Mouse (Mus musculus): ENCODE measurements at regions not wholly inside any gene's neighbourhood (a gene's known extent, or its start where the extent isn't known, plus 50 kb on each side); places are given as distances from the start of the nearest gene placed in this dataset.

DNA sequence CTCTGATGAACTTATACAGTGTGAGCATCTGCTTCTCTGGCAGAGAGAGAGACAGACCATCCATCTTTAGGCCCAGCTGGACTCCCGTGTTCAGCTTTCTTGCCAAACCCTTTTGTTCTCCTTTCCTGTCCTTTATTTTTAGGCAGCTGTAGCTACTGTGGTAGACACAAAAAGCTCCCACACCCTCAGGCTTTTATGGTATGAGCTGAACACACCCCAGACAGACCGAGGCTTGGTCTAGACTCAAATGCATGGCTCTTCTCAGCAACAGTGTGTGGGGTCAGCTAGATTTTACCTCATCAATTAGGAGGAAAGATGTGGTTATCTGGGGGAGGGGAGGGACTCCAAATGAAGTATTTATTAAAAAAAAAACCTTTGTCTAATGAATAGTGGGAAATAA is 158.6 kb upstream of the Lnx1 start:
- TF ChIP-seq ZC3H11A (IDR thresholded peaks at IDR 0.05; ENCODE audit: borderline replicate concordance, low read depth, low read length) (no peak), CHD2 (IDR thresholded peaks at IDR 0.05; ENCODE audit: low read depth, low read length) (no peak), MAFK (IDR thresholded peaks at IDR 0.05; ENCODE audit: insufficient read depth, low read depth, low read length) (no peak), ZNF384 (IDR thresholded peaks at IDR 0.05; ENCODE audit: low read depth, low read length) (no peak), HCFC1 (IDR thresholded peaks at IDR 0.05; ENCODE audit: borderline replicate concordance, insufficient read depth, low read length) (no peak)
- H3K9me3 ChIP-seq (ENCODE audit: control insufficient read depth, insufficient read depth, low read depth, low read length): no peaks in the 10 kb centered on the region
- no peak overlapping the region for H3K9ac ChIP-seq (ENCODE audit: insufficient read depth, low read depth, low read length, poor library complexity, severe bottlenecking)
- peaks cover 0 to 2% of the 10 kb centered on the region in 2 experiments; a peak in 2 of 4 replicates for H3K4me1 ChIP-seq (ENCODE audit: control insufficient read depth in 2 of 2, insufficient read depth in 2 of 2, low read length in 2 of 2, poor library complexity in 1 of 2)
- no peak for DNase-seq (ENCODE audit: low read depth, low spot score)
- H3K4me3 ChIP-seq (ENCODE audit: insufficient read depth in 1 of 2, low read depth in 1 of 2, low read length in 2 of 2, poor library complexity in 1 of 2, severe bottlenecking in 1 of 2): no peak overlapping the region
- no peak overlapping the region for H3K27ac ChIP-seq (ENCODE audit: insufficient read depth, low read depth, low read length, poor library complexity, severe bottlenecking)
- in situ Hi-C loops (cut with MboI; ENCODE audit: low sequenced_read_pairs in 2 of 2, unreplicated experiment in 2 of 2): no loop called here
- H3K36me3 ChIP-seq (ENCODE audit: control insufficient read depth, insufficient read depth, low read length, poor library complexity, severe bottlenecking): no peaks in the 10 kb centered on the region

- in situ Hi-C loops (cut with MboI; ENCODE audit: low sequenced_read_pairs in 2 of 2, unreplicated experiment in 2 of 2): no loop called here
- no peaks in the 10 kb centered on the region for H3K9me3 ChIP-seq (ENCODE audit: control insufficient read depth, insufficient read depth, low read depth, low read length)
- no peak for DNase-seq (ENCODE audit: low read depth, low spot score)
These were observed 155.1 kb upstream of the Lnx1 start for GRCm38 (mm10) chr5:74857861-74858260.

GRCm38 (mm10) chr5:74857161-74857560 is 154.4 kb upstream of the Lnx1 start:
- Histone ChIP-seq H3K9ac (ENCODE audit: insufficient read depth, low read depth, low read length, poor library complexity, severe bottlenecking) (no peak overlapping the region), H3K36me3 (ENCODE audit: control insufficient read depth, insufficient read depth, low read length, poor library complexity, severe bottlenecking) (no peaks in the 10 kb centered on the region), H3K9me3 (ENCODE audit: control insufficient read depth, insufficient read depth, low read depth, low read length) (no peaks in the 10 kb centered on the region), H3K4me1 (ENCODE audit: control insufficient read depth in 2 of 2, insufficient read depth in 2 of 2, low read length in 2 of 2, poor library complexity in 1 of 2) (no peaks in the 10 kb centered on the region; a peak in 1 of 4 replicates), H3K27ac (ENCODE audit: insufficient read depth, low read depth, low read length, poor library complexity, severe bottlenecking) (no peak overlapping the region), H3K4me3 (ENCODE audit: insufficient read depth in 1 of 2, low read depth in 1 of 2, low read length in 2 of 2, poor library complexity in 1 of 2, severe bottlenecking in 1 of 2) (no peak overlapping the region)
- DNase-seq (ENCODE audit: low read depth, low spot score): no peak
- in situ Hi-C loops (cut with MboI; ENCODE audit: low sequenced_read_pairs in 2 of 2, unreplicated experiment in 2 of 2): no loop called here
- TF ChIP-seq MAFK (IDR thresholded peaks at IDR 0.05; ENCODE audit: insufficient read depth, low read depth, low read length) (no peak), ZNF384 (IDR thresholded peaks at IDR 0.05; ENCODE audit: low read depth, low read length) (no peak), ZC3H11A (IDR thresholded peaks at IDR 0.05; ENCODE audit: borderline replicate concordance, low read depth, low read length) (no peak), HCFC1 (IDR thresholded peaks at IDR 0.05; ENCODE audit: borderline replicate concordance, insufficient read depth, low read length) (no peak), CHD2 (IDR thresholded peaks at IDR 0.05; ENCODE audit: low read depth, low read length) (no peak)

More at GRCm38 (mm10) chr5:74857861-74858260, 155.1 kb upstream of the Lnx1 start:
- Histone ChIP-seq H3K4me3 (ENCODE audit: insufficient read depth in 1 of 2, low read depth in 1 of 2, low read length in 2 of 2, poor library complexity in 1 of 2, severe bottlenecking in 1 of 2) (no peak overlapping the region), H3K4me1 (ENCODE audit: control insufficient read depth in 2 of 2, insufficient read depth in 2 of 2, low read length in 2 of 2, poor library complexity in 1 of 2) (no peaks in the 10 kb centered on the region; a peak in 1 of 4 replicates), H3K36me3 (ENCODE audit: control insufficient read depth, insufficient read depth, low read length, poor library complexity, severe bottlenecking) (no peaks in the 10 kb centered on the region), H3K27ac (ENCODE audit: insufficient read depth, low read depth, low read length, poor library complexity, severe bottlenecking) (no peak overlapping the region), H3K9ac (ENCODE audit: insufficient read depth, low read depth, low read length, poor library complexity, severe bottlenecking) (no peak overlapping the region)
- TF ChIP-seq CHD2 (IDR thresholded peaks at IDR 0.05; ENCODE audit: low read depth, low read length) (no peak), ZC3H11A (IDR thresholded peaks at IDR 0.05; ENCODE audit: borderline replicate concordance, low read depth, low read length) (no peak), MAFK (IDR thresholded peaks at IDR 0.05; ENCODE audit: insufficient read depth, low read depth, low read length) (no peak), ZNF384 (IDR thresholded peaks at IDR 0.05; ENCODE audit: low read depth, low read length) (no peak), HCFC1 (IDR thresholded peaks at IDR 0.05; ENCODE audit: borderline replicate concordance, insufficient read depth, low read length) (no peak)

GRCm38 (mm10) chr5:74847824-74848223 is 145.1 kb upstream of the Lnx1 start:
- no peaks in the 10 kb centered on the region for H3K9me3 ChIP-seq (ENCODE audit: control insufficient read depth, insufficient read depth, low read depth, low read length)
- H3K4me3 ChIP-seq (ENCODE audit: insufficient read depth in 1 of 2, low read depth in 1 of 2, low read length in 2 of 2, poor library complexity in 1 of 2, severe bottlenecking in 1 of 2): no peak overlapping the region
- TF ChIP-seq CHD2 (IDR thresholded peaks at IDR 0.05; ENCODE audit: low read depth, low read length) (no peak), ZC3H11A (IDR thresholded peaks at IDR 0.05; ENCODE audit: borderline replicate concordance, low read depth, low read length) (no peak), HCFC1 (IDR thresholded peaks at IDR 0.05; ENCODE audit: borderline replicate concordance, insufficient read depth, low read length) (no peak), ZNF384 (IDR thresholded peaks at IDR 0.05; ENCODE audit: low read depth, low read length) (no peak), MAFK (IDR thresholded peaks at IDR 0.05; ENCODE audit: insufficient read depth, low read depth, low read length) (no peak)
- in situ Hi-C loops (cut with MboI; ENCODE audit: low sequenced_read_pairs in 2 of 2, unreplicated experiment in 2 of 2): no loop called here
- H3K36me3 ChIP-seq (ENCODE audit: control insufficient read depth, insufficient read depth, low read length, poor library complexity, severe bottlenecking): no peaks in the 10 kb centered on the region
- DNase-seq (ENCODE audit: low read depth, low spot score): no peak
- no peak overlapping the region for H3K9ac ChIP-seq (ENCODE audit: insufficient read depth, low read depth, low read length, poor library complexity, severe bottlenecking)
- no peaks in the 10 kb centered on the region for H3K4me1 ChIP-seq (ENCODE audit: control insufficient read depth in 2 of 2, insufficient read depth in 2 of 2, low read length in 2 of 2, poor library complexity in 1 of 2)
- no peak overlapping the region for H3K27ac ChIP-seq (ENCODE audit: insufficient read depth, low read depth, low read length, poor library complexity, severe bottlenecking)

DNA sequence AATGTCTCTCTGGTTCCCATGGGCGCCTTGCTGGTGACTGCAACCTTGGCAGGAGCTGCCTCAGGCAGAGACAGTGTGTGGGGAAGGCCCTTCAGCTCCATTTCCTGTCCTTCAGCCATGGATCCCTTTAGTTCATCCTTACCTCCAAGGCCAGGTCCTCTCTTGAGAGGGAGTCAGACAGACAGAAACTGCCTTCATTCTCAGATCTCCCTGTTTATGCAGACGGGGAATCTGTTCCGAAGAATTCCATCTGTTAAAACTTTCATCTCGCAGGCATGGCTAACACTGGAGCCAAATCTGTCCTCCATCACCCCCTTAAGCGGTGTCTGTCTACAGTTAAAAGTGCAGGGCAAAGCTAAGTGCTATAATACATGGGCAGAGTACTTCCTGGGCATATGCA is 144.0 kb upstream of the Lnx1 start:
- H3K4me1 ChIP-seq (ENCODE audit: control insufficient read depth in 2 of 2, insufficient read depth in 2 of 2, low read length in 2 of 2, poor library complexity in 1 of 2): no peaks in the 10 kb centered on the region
- H3K4me3 ChIP-seq (ENCODE audit: insufficient read depth in 1 of 2, low read depth in 1 of 2, low read length in 2 of 2, poor library complexity in 1 of 2, severe bottlenecking in 1 of 2): no peak overlapping the region
- H3K27ac ChIP-seq (ENCODE audit: insufficient read depth, low read depth, low read length, poor library complexity, severe bottlenecking): no peak overlapping the region
- H3K9ac ChIP-seq (ENCODE audit: insufficient read depth, low read depth, low read length, poor library complexity, severe bottlenecking): no peak overlapping the region
- TF ChIP-seq CHD2 (IDR thresholded peaks at IDR 0.05; ENCODE audit: low read depth, low read length) (no peak), MAFK (IDR thresholded peaks at IDR 0.05; ENCODE audit: insufficient read depth, low read depth, low read length) (no peak), HCFC1 (IDR thresholded peaks at IDR 0.05; ENCODE audit: borderline replicate concordance, insufficient read depth, low read length) (no peak), ZNF384 (IDR thresholded peaks at IDR 0.05; ENCODE audit: low read depth, low read length) (no peak), ZC3H11A (IDR thresholded peaks at IDR 0.05; ENCODE audit: borderline replicate concordance, low read depth, low read length) (no peak)
- in situ Hi-C loops (cut with MboI; ENCODE audit: low sequenced_read_pairs in 2 of 2, unreplicated experiment in 2 of 2): no loop called here
- no peaks in the 10 kb centered on the region for H3K36me3 ChIP-seq (ENCODE audit: control insufficient read depth, insufficient read depth, low read length, poor library complexity, severe bottlenecking)
- no peak for DNase-seq (ENCODE audit: low read depth, low spot score)
- no peaks in the 10 kb centered on the region for H3K9me3 ChIP-seq (ENCODE audit: control insufficient read depth, insufficient read depth, low read depth, low read length)
